Comparison of ENCODE assay signal across 10 mouse cellular contexts in genomic region chr3:103172615-103173014, GRCm38 (mm10). TPM values are rescaled to one million over a fixed set of nuclear protein-coding genes. Genes with fewer than 3 reads are reported as not detected.
DNase-seq lines count a peak whose midpoint lies in the region; ATAC-seq and TF ChIP-seq lines count a peak whose summit lies in the region.
"Had no signal": no experiment of that assay in that cellular context is flagged by ENCODE, and none has a peak within 500 bp of the region (broad histone marks: within the 10 kb centered on the region; RNA-seq: fewer than 3 reads in every experiment).

No protein-coding gene starts in this region.

- H3K36me3 ChIP-seq in kidney, embryonic 15.5 days: peaks cover 43% of the 10 kb centered on the region
- H3K36me3 ChIP-seq in intestine, embryonic 16.5 days (ENCODE audit: control insufficient read depth, insufficient read depth, low read length): peaks cover 17% of the 10 kb centered on the region
- H3K36me3 ChIP-seq in neural tube, embryonic 12.5 days: peaks cover 37% of the 10 kb centered on the region

- peaks cover 12% of the 10 kb centered on the region for H3K4me1 ChIP-seq in kidney, embryonic 15.5 days
- H3K4me1 ChIP-seq in cortical plate, adult 2 months (ENCODE audit: control insufficient read depth, insufficient read depth, low read length): peaks cover 4% of the 10 kb centered on the region; the same call in 1 of the 2 replicates
- peaks cover 12% of the 10 kb centered on the region for H3K4me1 ChIP-seq in intestine, embryonic 16.5 days (ENCODE audit: control insufficient read depth, insufficient read depth, low read length)
- peaks cover 11% of the 10 kb centered on the region for H3K4me1 ChIP-seq in neural tube, embryonic 12.5 days

- H3K9ac ChIP-seq in kidney, embryonic 15.5 days: peak overlapping the region; percentile 73
- peak overlapping the region; percentile 91 for H3K9ac ChIP-seq in intestine, embryonic 16.5 days (ENCODE audit: low read depth, low read length)
- peak overlapping the region; percentile 85; the same call in 1 of the 2 replicates for H3K9ac ChIP-seq in neural tube, embryonic 12.5 days

- TF ChIP-seq CTCF in cortical plate, adult 2 months (IDR thresholded peaks at IDR 0.05; ENCODE audit: extremely low read depth, insufficient read depth, low read length): no peak

- no peak overlapping the region for H3K27ac ChIP-seq in kidney, embryonic 15.5 days
- no peak overlapping the region for H3K27ac ChIP-seq in cortical plate, adult 2 months (ENCODE audit: insufficient read depth, low read length)
- H3K27ac ChIP-seq in intestine, embryonic 16.5 days (ENCODE audit: low read length): peak overlapping the region; percentile 87; the same call in 1 of the 2 replicates
- H3K27ac ChIP-seq in neural tube, embryonic 12.5 days: no peak overlapping the region

- TF ChIP-seq POLR2A in cortical plate, adult 2 months (IDR thresholded peaks at IDR 0.05; ENCODE audit: extremely low read depth, insufficient read depth, low read length): no peak

- DNase-seq in kidney, postnatal 4 days: no peak
- no peak for DNase-seq in embryo, embryonic 10 days (ENCODE audit: low spot score)
- DNase-seq in right cerebral cortex, postnatal 10 days (ENCODE audit: low spot score in 2 of 2): no peak
- no peak for DNase-seq in frontal cortex, postnatal 10 days (ENCODE audit: low spot score in 2 of 2)
- DNase-seq: adrenal gland, adult 8-10 months; lung, postnatal 36 days had no signal

- ATAC-seq in kidney, embryonic 15.5 days (replicated peaks; ENCODE audit: low FRiP score): no peak
- no peak for ATAC-seq in intestine, embryonic 16.5 days
- no peak for ATAC-seq in neural tube, embryonic 12.5 days (ENCODE audit: low FRiP score, low read depth)

- peak overlapping the region; percentile 71 for H3K4me2 ChIP-seq in kidney, embryonic 15.5 days
- peak overlapping the region; percentile 91 for H3K4me2 ChIP-seq in intestine, embryonic 16.5 days (ENCODE audit: low read depth, low read length)
- H3K4me2 ChIP-seq in neural tube, embryonic 12.5 days (replicated peaks): peak overlapping the region; percentile 63

- peak overlapping the region; percentile 83 for H3K4me3 ChIP-seq in kidney, embryonic 15.5 days (replicated peaks)
- peak overlapping the region; percentile 82; the same call in 1 of the 2 replicates for H3K4me3 ChIP-seq in cortical plate, adult 2 months (ENCODE audit: insufficient read depth, low read length)
- H3K4me3 ChIP-seq in intestine, embryonic 16.5 days (ENCODE audit: low read length): peak overlapping the region; percentile 87
- H3K4me3 ChIP-seq in neural tube, embryonic 12.5 days: peak overlapping the region; percentile 75

- 36% methylated on average over 5 of the region's 5 CpGs for WGBS in kidney, embryonic 15.5 days
- 20% methylated on average over 5 of the region's 5 CpGs for WGBS in intestine, embryonic 16.5 days
- 76% methylated on average over 5 of the region's 5 CpGs for WGBS in neural tube, embryonic 12.5 days

- no peaks in the 10 kb centered on the region for H3K9me3 ChIP-seq in kidney, embryonic 15.5 days (replicated peaks)
- H3K9me3 ChIP-seq in intestine, embryonic 16.5 days (ENCODE audit: control insufficient read depth, low read length): no peaks in the 10 kb centered on the region
- H3K9me3 ChIP-seq in neural tube, embryonic 12.5 days: no peaks in the 10 kb centered on the region

- H3K27me3 ChIP-seq in kidney, embryonic 15.5 days: no peaks in the 10 kb centered on the region
- no peaks in the 10 kb centered on the region for H3K27me3 ChIP-seq in intestine, embryonic 16.5 days (replicated peaks; ENCODE audit: control insufficient read depth, insufficient read depth, low read length)
- no peaks in the 10 kb centered on the region for H3K27me3 ChIP-seq in neural tube, embryonic 12.5 days (replicated peaks)

RNA-seq across cellular contexts. Expression of gene Bcas2, which starts 1.2 kb away (rescaled TPM):
- 189 and 197 TPM in 2 replicates for polyA plus RNA-seq in kidney, embryonic 15.5 days (2015; fragmentation: Nextera tagmentation; extraction: Ambion mirVana)
- 116 and 120 TPM in 2 replicates for polyA plus RNA-seq in cortical plate, adult 2 months (2012; rRNA removed)
- polyA plus RNA-seq in intestine, embryonic 16.5 days (2015; fragmentation: Nextera tagmentation; extraction: Ambion mirVana): 153 and 173 TPM in 2 replicates
- polyA plus RNA-seq in neural tube, embryonic 12.5 days (2016; fragmentation: Nextera tagmentation; extraction: Ambion mirVana): 215 and 218 TPM in 2 replicates
